Mouse (Mus musculus) gastrocnemius, adult 18-20 months (tissue): ENCODE data around the gene Rad51d. TPM values are rescaled to one million over a fixed set of nuclear protein-coding genes. Genes with fewer than 3 reads are reported as not detected.
A peak's percentile ranks its signal among the peaks of the same experiment; 100 is the strongest.
"Not testable (repeated sequence)": the region's sequence is repeated elsewhere in the genome, so short reads cannot be mapped to it uniquely, and the experiment has no call there.

Source experiments
- DNase-seq: peaks from one replicate; pipeline ENCODE4 v3.0.0; 2021; ENCODE audit warnings: low spot score
- long read RNA-seq, 2 experiments: library from polyadenylated mRNA; stranded (forward); transcript quantifications; one replicate each; pipeline ENCODE4 v2.0.0; 2021
- total RNA-seq, 2 experiments: library from RNA; stranded (reverse); gene quantifications; 2 replicates each; pipeline ENCODE4 v1.2.3; 2021

Gene Rad51d
- 1 to 10 TPM; 2.9 to 4.7 TPM for total RNA-seq
- long read RNA-seq, experiment 1, partial matches to known transcripts = 0 of 5 reads
- long read RNA-seq, experiment 1, other reads (novel, unspliced or antisense) = 1 of 5 reads
- long read RNA-seq, experiment 2, partial matches to known transcripts = 0 of 3 reads
- long read RNA-seq, experiment 2, other reads (novel, unspliced or antisense) = 0 of 3 reads

- peak; percentile 94 for DNase-seq
Observed at GRCm38 (mm10) chr11:82890342-82890762, at the start of gene Rad51d. Gene Rad51d (minus strand): TSS chr11:82890614.

DNA sequence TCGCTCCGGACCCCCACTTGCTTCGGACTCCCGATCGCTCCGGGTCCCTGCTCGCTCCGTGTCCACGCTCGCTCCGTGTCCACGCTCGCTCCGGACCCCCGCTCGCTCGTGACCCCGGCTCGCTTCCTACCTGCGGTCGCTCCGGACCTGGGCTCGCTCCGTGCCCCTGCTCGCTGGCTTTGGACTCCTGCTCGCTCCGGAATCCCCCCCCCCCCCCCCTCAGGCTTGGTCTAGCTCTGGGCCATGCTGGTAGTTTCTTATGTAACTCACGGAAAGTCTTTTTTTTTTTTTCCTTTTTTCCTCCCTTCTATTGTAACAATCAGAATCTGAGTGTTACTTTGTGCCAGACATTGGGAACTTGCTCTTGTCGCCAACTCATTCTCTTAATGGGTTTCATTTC is 42.8 kb upstream of the Rad51d start:
- no peak for DNase-seq

- not testable (repeated sequence) for DNase-seq
Observed at GRCm38 (mm10) chr11:82931671-82932450, 41.4 kb upstream of the Rad51d start.

DNA sequence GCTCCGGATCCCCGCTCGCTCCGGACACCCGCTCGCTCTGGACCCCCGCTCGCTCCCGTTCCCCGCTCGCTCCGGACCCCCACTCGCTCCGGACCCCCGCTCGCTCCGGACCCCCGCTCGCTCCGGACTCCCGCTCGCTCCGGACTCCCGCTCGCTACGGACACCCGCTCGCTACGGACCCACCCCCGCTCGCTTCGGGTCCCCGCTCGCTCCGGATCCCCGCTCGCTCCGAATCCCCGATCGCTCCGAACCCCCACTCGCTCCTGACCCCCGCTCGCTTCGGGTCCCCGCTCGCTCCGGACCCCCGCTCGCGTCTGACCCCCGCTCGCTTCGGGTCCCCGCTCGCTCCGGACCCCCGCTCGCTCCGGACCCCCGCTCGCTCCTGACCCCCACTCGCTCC is 40.7 kb upstream of the Rad51d start:
- DNase-seq = not testable (repeated sequence)

- not testable (repeated sequence) for DNase-seq
Observed at GRCm38 (mm10) chr11:82930391-82930955, 40.1 kb upstream of the Rad51d start.

GRCm38 (mm10) chr11:82929633-82929950 is 39.2 kb upstream of the Rad51d start:
- peak; percentile 28 for DNase-seq

- no peak for DNase-seq
Observed at GRCm38 (mm10) chr11:82928897-82929632, 38.7 kb upstream of the Rad51d start.

GRCm38 (mm10) chr11:82923910-82924309 is 33.5 kb upstream of the Rad51d start:
- not testable (repeated sequence) for DNase-seq

DNA sequence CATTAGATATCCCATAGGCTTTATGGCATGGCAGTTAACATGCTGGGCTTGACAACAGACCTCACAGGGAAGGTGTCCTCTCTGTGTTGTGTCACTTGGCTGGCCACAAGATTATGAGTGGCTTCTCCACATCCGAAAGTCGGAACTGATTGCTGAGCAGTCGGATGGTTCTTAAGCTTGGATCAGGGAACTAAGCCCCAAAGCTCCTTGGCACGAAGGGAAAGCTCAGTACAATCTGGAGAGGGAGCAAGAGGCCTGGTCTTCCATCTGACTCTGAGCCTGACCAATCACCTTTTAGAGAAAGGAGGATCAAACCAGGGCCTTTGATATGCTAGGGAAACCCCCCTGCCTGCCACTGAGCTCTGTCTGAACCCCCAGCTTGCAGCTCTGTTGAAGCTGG is 31.3 kb upstream of the Rad51d start:
- no peak for DNase-seq

GRCm38 (mm10) chr11:82920768-82921167 is 30.4 kb upstream of the Rad51d start:
- DNase-seq = no peak

- DNase-seq = peak; percentile 77
Observed at GRCm38 (mm10) chr11:82914711-82915352, 24.4 kb upstream of the Rad51d start.

DNA sequence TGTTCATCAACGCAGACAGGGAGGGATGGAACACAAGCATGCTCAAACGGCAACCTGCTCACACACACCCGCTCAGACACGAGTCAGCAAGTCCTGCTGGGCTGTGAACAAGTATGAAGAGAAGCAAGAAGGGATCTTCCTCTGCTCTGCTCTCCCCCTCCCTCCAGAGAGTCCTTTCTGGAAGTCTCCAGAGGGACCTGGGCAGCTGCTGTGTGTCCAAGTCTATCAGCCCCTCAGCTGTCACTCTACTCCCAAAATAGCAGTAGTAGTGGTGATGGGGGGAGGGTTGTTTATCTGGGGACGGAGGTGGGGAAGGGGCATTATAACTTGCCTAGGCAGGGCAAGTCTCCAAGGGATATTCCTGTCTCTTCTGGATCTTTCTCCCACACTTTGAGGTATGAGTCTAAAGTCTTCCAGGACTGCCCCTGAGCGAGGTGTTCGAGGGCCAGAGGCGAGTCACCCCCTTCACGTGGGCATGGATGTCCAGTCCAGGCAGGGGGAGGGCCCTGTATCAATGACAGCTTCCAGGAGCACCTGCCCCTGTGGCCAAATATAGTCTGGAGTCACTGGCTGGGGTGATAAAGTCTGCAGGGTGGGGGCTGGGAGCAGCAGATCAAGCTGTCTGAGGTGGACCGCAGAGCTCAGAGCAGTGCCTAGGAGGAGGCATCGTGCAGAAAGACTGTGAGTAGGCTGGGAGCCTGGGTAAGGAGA is 20.4 kb upstream of the Rad51d start:
- peak; percentile 90 for DNase-seq

- DNase-seq = no peak
Observed at GRCm38 (mm10) chr11:82910250-82910649, 19.8 kb upstream of the Rad51d start, which contains the start of gene Unc45b. Gene Unc45b (plus strand): TSS chr11:82910550.

DNA sequence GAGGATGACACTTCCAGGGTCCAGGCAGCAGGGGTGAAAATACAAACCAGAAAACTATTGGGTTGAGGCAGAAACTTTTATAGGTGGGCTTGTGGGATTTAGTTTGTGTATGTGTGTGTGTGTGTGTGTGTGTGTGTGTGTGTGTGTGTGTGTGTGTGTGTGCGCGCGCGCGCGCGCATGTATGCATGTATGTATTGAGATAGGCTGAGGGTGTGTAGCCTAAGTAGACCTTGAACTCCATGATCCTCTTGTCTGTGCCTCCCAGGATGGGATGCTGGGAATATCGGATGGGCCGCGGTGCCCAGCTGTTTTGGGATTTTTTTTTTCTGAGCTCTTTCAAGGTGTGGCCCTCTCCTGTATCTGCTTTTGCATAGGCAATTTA is 18.2 kb upstream of the Rad51d start:
- no peak for DNase-seq

DNA sequence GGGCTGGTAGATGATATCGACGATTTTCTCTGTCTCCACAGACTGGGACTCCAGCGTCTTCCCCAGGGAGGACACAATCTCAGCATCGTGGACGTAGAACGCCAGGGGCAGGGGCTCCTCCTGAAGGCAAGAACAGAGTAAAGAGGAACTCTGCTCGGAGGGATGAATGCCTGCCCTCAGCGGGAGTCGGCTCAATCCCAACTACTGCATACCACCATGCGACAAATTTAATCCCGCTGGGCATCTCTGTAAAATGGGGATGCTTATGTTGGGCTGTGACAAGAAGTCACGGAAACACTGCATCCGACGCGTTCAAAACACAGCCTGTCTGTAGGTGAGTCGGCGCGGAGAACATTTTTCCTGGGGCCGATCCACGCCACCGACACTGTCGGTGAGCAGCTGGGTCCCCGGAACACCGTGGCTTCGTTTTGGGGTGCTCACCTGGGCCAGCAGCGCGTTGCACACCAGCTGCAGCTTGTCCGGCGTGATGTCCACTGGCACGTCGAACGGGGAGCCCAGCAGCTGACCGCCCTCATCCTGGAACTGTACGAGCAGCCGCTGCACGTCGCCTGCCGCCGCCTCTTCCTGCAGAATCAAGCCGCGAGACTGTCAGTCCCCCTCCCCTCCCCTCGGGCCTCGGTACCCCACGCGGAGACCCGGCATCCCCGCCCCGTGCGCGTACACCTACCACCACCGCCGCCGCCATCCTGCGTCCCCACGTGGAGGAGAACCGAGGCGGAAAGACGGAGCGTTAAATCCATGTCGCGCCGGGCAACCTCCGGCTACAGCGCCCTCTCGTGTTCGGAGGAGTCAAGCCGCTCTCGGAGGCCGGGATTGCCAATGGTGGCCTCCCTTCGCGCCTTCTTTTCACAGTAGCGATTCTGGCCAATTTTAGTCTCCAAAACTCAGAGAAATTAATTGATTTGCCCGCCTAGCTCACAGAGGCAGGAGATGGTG is 17.5 kb upstream of the Rad51d start, which contains the start of gene Nle1:
Gene Nle1 (minus strand): TSS at position 761 of the 957 bp plus-strand sequence.
- peak; percentile 94 for DNase-seq

GRCm38 (mm10) chr11:82905816-82906215 is 15.4 kb upstream of the Rad51d start:
- no peak for DNase-seq

GRCm38 (mm10) chr11:82904952-82905351 is 14.5 kb upstream of the Rad51d start:
- no peak for DNase-seq

GRCm38 (mm10) chr11:82901606-82902310 is 11.3 kb upstream of the Rad51d start:
- DNase-seq = no peak

GRCm38 (mm10) chr11:82899720-82900119 is 9.3 kb upstream of the Rad51d start:
- DNase-seq = no peak
